Mouse (Mus musculus): ENCODE data around the gene Tmem54.

DNA sequence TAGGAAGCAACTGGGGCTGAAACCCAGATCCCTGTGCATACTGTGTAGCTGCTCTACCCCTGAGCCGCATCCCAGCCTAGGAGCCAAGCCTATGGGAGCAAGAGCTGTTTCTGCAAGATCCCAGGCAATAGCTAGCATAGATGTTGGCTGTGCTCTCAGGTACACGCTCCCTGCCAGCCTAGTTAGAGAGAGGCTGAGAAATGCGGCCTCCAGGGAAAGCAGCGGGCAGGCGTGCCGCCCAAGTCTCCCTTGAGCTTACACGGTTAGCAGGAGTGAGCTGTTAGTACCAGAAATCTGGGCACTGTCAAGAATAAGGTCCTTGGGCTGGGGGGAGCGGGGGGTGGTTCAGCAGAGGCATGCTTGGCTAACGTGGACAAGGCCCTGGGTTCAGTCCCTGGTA lies 20.5 kb upstream of the Tmem54 start:
- TF ChIP-seq POLR2A (IDR thresholded peaks at IDR 0.05; ENCODE audit: extremely low read depth, insufficient read depth, low read length) (no peak), CTCF (IDR thresholded peaks at IDR 0.05; ENCODE audit: low read depth, low read length) (no peak)

Measured in liver, adult 2 months (tissue).